Mouse (Mus musculus): ENCODE results near the gene Psmb3.
A peak's percentile ranks its signal among the peaks of the same experiment; 100 is the strongest.
"Not testable (repeated sequence)": the region's sequence is repeated elsewhere in the genome, so short reads cannot be mapped to it uniquely, and the experiment has no call there.

Gene Psmb3

DNA sequence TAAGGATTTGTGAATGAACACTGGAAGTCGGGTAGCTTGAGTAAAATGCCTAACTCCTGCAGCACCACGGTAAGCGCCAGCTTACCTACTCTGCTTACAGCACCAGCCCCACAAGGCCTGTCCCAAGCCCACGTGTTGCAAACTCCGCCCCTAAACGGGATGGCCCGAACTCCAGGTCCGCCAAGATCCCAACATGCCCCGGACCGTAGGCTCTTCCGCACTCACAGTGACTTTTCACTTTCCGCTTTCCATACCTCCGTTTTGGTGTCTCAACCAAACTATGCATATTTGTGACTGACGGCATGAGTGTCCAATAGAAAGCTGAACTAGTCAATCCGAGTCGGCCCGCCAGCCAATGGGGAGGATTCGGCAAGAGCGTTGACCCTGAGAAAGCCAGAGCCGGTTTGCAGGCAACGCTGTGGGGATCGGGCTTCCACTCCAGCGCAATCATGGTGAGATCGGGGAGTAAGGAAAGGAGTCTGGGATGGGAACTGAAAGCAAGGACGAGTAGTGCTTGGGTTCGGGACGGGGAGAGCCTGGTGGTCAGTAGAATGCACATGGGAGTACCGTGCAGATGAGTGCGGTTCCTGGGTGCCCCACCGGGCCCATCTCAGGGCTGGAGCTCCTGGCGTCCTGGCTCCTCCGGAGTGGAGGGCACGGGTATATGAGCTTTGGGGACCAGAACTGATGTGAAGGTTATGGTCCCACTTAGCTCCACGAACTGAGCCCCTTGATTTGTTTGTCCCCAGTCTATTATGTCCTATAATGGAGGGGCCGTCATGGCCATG is at the start of gene Psmb3:
TSS of gene Psmb3 (plus strand) at position 361 of the 788 bp plus-strand sequence.
- peak; percentile 96 to 98 for DNase-seq (ENCODE audit: low spot score in 2 of 2)

DNA sequence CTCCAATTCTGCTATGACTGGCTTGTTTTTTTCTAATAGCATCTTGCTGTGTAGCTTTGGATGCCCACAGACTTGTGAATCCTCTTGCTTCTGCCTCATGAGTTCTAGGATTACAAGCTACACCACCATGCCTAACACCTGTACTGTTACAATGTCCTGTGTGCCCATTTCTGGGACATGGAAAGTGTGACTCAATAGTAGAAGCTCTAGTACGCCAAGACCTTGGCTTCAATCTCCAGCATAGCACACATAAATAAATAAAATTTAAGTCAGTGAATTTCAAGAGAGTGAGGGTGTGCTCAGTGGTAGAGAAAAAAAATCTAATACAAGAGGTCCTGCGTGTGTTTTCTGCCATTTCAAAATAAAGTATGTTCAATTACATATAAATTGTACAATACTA is 49.0 kb upstream of the Psmb3 start:
- DNase-seq (ENCODE audit: low spot score in 2 of 2): no peak

DNA sequence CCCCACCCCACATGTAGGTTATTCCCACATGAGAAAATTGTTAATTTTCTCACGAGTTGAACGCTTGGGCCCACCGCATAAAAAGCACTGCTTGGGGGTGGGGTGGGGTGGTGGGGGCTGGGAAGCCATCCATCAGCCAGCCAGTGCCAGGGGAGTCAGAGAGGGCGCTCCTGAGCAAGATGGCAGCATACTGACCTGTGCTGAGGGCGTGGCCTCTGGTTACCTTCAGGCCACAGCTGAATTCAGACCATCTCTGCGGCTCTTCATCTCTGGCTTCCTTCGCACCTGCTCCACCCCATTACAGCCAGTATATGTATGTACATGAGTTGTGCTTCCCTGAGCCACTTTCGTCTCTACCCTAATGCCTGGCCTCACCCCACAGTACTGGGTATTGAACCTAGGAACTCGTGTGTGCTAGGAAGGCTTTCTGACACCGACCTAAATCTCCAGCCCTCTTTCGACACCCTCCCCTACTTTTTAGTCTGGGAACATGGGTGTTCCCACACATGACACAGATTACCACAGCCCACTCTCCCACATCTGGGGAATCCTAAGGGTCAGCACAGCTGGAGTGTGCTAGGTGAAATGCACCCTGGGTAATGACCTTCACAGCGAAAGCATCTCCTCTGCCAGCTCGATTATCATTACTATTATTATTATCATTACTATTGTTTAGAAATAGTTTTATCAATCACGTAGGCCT is 46.8 kb upstream of the Psmb3 start:
- no peak for DNase-seq (ENCODE audit: low spot score in 2 of 2)

DNA sequence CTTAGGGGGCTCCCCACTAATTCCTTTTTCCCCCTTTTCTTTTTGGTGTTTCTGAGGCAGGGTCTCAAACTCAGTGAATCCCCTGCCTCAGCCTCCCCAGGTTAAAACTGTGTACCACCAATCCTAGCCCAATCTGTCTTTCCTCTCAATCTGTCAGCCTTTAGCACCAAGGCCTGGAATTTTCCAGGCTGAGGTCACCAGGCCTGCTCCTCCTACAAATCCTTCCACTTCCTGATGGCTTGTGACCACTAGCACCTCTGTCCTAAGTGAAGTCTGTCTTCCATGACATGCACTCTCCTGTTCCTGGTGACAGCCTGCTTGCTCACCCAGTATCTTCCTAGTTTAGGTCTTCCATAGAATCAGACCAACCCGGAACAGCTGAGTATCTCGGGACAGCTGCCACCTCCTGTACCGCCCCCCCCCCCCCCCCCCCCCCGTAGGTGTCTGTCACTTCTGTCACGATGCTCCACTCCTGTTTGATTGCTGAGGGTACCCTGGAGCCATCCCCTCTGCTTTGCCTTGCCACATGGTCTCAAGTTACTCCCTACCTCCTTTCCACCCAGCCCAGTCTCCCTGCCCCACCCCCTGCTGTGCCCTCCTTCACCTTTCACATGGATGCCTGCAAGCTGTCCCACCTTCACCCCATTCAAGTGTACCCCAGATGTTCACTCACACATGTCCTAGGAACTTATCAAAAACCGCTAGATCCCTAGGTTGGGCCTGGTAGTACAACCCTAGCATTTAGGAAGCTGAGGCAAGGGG is 45.8 kb upstream of the Psmb3 start:
- DNase-seq (ENCODE audit: low spot score in 2 of 2): no peak

DNA sequence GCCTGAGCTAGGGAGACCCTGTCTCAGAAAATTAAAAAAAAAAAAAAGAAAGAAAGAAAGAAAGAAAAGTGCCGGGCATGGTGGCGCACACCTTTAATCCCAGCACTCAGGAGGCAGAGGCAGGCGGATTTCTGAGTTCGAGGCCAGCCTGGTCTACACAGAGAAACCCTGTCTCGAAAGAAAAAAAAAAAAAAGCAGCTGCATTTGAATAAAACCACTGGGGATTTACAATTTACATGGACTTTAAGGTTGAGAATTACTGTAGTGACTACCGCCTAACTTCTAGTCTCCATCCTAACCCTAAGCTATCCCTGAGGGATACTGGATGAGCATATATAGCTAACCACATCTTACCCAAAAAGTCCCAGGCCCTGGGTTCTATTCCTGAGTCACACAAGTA is 45.2 kb upstream of the Psmb3 start:
- DNase-seq (ENCODE audit: low spot score in 2 of 2): not testable (repeated sequence)

DNA sequence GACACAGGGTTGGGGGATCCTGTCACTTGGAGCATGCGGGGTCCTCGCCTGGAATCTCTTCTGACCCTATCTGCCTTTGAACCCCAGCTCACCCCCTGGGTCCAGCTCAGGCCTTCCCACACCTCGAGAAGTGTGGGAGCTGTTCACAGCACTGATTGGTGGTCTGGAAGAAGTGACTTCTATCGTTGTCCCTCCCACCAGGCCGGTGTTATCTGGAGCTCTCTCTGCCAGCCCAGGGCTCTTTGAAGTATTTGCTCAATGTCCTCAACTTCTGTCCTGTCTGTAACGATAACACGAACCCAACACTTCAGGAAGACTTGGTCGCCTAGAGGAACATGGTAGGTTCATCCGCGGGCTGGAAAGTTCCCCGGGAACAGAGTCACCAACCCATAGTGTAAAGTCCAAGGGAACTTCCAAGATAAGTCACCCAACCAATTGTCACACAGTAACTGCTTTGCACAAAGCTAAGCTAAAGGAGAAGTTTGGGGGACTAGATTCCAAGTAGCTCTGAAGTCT is 44.4 kb upstream of the Psmb3 start:
- no peak for DNase-seq (ENCODE audit: low spot score in 2 of 2)

DNA sequence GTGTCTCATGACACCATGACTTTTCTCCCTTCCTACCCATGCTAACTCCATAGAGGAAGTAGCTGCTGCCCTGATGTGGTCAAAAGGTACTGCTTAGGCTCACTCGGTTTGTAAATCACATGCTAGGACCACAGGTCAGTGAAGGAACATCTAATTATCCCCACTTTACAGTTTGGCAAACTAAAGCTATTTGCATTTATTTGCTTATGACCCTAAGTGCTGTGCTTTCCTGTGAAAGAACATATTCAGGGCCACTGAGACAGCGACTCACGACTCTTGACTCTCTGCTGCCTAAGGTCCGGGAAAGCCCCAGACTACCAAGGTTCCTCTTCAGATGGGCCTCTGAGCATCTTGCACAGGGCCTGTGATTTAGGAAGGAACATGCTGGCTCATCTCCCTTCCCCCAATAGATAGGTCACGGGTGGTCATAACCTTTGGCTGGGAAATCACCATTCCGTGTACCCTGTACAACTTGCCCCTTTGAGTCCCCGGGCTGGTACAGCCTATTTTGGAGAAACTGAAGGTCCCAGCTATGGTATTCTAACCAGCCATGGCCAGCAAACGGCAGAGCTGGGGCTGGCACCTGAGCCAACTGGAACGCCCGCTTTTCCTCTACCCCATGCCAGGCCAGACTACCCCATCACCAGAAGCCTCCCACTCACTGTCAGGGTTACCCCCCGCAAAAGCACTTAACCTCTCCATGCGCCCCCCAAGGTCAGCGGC is 43.8 kb upstream of the Psmb3 start:
- DNase-seq (ENCODE audit: low spot score in 2 of 2): peak; percentile 36 to 61

DNA sequence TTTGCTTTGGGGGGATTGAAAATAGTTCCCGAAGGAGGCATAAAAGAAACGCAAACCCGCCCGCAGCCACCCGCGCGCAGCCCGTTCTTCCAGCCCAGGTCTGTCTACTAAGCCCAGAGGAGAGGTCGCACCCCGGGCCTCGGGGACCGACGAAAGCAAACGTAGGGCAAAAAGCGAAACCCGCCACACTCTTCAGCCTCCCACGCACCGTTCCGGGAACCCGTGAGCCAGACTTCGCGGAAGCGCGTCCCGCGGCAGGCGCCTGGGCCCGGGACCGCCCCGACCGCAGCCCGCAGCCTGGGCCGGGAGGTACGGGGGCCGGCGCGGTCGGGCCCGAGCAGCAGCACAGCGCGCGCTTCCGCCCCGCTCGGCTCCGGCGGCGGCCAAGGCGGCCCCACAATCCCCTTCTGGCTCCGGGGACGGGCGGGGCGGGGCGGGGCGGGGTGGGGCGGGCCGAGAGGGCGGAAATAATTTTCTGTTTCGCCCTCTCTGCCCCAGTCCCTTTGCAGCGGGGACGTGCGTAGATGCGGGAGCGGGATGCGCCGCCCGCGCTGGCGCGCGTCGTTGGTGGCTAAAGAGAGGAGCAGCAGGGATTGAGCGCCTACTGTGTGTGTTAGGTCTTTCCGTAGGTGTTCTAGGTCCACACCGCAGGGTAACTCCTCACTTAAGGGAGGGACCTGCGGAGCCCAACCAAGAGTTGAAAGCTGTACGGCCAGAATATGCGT is 43.0 kb upstream of the Psmb3 start:
- peak; percentile 51 to 72 for DNase-seq (ENCODE audit: low spot score in 2 of 2)

DNA sequence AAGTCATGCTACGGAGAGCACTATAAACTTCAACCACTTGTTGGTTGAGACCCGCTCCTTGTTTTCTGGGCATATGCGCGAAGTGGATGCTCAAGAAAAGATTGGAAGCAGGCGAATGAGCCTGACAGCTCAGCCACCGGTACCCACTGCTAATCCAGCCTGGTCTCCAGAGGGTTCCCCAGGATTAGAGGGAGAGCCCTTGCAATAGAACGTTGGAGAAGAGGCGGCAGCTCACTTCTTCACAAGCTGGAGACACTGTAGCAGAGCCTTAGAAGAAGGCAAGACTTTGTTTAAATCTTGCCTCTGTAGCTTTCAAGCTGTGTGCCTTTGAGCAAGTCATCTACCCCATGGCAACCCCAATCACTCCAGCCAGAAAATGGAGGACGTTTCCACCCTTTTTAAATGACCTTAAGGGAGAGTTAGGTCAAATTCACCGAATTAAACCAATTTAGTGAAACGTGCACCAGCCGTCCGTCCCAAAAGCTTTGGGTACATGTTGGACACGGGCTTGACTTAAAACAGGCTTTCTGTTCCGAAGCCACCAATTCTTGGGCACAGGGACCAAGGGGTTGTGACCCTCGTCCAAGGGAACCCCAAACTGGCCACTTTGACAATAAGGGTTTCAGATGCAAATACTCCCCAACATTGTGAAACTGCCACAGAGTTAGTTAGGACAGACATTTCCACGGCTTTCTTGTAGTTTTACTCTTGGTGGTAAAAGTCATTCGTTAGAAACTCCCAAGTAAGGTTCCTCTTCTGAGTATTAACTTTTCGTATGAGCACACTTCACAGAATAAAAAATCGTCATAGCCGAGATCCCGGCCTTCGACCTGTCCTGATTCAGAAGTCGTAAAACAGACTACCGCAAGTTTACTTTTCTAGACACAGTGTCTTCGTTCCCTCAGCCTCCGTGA is 42.2 kb upstream of the Psmb3 start:
- no peak for DNase-seq (ENCODE audit: low spot score in 2 of 2)

DNA sequence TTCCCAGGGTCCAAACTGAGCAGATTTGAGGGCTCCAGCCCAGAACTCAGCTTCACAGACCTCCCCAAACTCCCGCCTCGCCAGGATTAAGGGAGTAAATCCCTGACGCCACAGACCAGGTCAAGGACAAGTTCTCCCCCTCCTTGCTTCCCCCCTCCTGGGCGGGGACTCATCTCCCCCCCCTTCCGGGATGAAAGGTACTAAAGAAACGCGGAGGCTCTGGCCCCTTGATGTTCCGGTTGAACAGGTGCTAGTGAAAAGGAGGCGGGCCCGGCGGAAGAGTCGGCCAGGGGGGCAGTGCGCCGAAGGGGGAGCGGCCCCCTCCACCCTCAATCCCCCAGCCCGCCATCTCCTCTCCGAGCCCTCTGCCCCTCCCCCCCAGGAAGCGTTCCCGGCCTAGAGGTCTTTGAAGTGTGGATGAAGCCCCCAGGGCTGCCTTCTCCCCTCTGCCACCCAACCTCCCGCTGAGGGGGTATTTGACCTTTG is 41.5 kb upstream of the Psmb3 start:
- peak in 1 of 2 experiments; percentile 52 for DNase-seq (ENCODE audit: low spot score in 2 of 2)

DNA sequence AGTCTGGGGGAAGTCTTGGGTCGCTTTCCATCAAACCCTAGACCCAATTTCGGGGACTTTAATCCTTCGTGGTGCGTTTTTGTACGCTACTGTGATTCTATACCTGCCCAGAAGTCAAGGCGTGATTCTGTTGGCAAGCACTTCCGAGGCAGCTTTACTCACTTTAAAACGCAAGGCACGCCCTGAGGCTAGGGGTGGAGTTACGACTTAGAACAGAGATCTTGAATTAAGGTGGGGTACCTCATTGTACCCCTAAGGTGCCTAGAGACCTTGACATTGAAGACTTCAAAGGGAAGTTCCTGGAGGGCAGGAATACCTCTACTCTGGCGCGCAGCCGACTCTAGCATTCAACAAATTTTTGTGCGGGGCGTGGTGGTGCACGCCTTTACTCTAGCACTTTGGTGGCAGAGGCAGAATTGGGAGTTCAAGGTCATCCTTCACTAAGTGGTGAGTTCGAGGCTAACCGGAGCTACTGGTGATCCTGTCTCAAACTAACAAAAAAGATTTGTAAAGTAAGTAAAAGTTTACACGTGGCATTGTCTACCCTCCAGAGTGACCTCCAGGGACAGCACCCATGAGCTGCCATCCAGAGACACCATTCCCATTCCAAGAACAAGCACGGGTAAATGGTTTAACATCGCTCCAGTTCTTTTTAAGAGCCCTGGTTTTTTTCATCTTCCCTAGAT is 40.8 kb upstream of the Psmb3 start:
- DNase-seq (ENCODE audit: low spot score in 2 of 2): peak in 1 of 2 experiments; percentile 49

DNA sequence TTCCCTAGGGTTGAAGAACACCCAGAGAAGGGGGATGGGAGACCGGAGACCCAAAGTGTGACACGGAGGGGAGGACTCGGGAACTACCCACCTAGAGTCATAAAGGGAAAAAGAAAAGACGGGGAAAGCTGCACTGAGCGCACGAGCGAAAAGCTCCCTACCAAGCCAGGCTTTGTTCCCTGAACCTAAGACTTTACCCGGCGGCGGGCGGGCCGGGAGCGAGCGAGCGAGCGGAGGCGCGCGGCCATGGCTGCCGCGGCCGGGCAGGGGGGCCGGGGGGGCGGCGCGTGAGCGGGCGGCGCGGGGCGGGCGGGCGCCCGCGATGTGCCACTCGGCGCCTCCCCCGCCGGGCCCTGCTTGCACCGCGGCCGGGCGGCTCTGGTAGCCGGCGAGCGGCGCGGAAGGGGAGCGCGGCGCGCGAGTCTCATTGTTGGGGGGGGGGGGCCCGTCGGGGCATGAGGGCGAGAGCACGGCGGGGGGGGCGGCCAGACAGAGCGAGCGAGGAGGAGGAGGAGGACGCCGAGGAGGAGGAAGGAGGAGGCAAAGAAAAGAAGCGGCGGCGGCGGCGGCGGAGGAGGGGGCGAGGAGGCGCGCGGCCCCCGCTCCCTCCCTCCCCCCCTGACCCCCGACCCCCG is 40.2 kb upstream of the Psmb3 start, which contains the start of gene Mllt6:
TSS of gene Mllt6 (plus strand) at position 522 of the 635 bp plus-strand sequence.
- DNase-seq (ENCODE audit: low spot score in 2 of 2): peak in 1 of 2 experiments; percentile 73

DNA sequence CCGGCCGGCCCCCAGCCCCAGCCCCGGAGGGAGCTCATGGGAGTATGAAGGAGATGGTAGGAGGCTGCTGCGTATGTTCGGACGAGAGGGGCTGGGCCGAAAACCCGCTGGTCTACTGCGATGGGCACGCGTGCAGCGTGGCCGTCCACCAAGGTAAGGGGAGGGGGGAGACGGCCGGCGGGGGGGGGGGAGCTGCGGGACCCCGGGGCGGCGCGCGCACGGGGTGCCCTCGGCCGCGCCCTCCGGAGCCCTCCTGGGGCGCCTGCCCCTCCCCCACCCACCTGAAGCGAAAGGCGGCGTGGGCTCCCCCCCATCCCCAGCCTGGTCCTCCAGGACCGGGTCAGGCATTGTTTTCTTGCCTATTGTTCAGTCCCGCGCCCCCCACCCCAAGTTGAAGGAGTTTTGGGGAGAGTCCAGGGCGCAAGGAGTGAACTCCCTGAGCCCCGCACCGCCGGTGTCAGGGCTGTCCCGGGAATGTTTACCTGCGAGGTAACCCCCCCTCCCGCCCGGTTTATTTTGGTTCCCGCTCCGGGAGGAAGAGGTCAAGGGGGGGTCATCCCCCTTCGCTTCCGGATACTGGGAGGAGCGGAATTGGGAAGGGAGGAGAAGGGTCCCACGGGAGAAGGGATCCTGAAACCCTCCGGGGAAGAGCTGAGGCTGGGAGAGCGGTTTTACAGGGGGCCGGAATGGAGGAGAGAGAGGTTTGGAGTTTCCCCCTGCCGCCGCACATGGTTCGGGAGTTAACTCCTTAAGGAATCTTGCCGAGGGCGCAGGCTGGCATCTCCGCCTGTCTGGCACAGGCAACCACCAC is 39.5 kb upstream of the Psmb3 start:
- peak in 1 of 2 experiments; percentile 52 for DNase-seq (ENCODE audit: low spot score in 2 of 2)

DNA sequence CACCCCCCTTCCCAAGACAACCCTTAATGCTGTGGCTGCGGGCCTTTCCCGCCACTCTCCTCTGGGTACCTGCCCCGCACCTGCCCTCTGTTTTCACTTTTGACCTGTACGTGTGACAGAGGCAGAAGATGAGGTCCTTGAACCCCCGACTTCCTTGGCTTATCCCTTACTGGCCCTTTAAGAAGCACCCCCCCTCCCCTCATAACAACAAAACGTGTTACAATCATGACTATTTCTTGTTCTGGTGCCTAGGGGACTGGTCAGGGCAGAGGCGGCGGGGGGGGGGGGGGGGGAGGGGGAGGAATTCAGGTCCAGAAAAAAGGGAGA is 38.9 kb upstream of the Psmb3 start:
- DNase-seq (ENCODE audit: low spot score in 2 of 2): no peak

DNA sequence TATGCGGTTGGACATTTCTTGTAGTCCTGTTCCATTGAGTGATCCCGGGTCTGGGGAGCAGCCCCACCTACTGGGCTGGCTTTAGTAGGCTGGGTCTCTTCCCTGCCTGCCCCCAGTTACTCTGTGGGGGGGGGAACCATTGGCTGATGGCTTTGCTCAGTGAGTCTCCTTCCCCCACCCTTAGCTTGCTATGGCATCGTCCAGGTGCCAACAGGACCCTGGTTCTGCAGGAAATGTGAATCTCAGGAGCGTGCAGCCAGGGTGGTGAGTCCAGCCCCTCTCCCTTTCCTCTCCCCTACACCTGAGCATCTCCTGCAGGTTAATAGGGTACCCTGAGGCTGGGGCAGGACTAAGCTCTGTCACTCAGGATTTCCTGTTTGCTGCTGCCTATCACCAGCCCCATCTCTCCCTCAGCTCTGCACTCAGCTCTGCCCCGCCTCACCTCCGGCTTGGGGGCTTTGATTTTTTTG is 38.4 kb upstream of the Psmb3 start:
- DNase-seq (ENCODE audit: low spot score in 2 of 2): no peak

DNA sequence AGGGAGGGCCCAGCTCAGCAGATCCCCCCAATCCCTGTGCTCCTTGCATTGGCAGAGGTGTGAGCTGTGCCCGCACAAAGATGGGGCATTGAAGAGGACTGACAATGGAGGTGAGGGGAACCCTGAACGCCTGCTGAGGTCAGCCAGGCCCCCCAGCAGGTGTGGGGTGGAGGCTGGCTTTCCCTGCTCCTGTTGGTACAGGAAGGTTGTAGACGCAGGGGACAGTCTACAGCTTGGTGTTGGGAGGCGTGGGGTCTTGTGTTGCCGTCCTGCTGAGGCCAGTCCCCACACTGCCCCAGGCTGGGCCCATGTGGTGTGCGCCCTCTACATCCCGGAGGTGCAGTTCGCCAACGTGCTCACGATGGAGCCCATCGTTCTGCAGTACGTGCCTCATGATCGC is 37.8 kb upstream of the Psmb3 start:
- no peak for DNase-seq (ENCODE audit: low spot score in 2 of 2)

DNA sequence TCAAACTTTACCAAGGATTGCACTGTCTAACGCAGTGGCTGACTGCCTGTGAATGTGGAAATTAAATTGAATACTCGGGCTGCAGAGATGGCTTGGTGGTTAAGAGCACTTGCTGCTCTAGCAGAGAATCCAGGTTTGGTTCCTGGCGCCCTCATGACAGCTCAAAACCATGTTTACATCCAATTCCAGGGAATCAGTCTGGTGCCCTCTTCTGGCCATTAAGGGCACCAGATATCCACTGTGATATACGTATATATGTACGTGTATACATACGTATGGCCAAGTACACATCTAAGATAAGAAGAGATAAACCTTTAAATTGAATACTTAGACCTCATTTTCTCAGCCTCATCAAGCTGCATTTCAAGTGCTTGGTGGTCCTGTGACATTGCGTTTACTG is 37.0 kb upstream of the Psmb3 start:
- no peak for DNase-seq (ENCODE audit: low spot score in 2 of 2)

DNA sequence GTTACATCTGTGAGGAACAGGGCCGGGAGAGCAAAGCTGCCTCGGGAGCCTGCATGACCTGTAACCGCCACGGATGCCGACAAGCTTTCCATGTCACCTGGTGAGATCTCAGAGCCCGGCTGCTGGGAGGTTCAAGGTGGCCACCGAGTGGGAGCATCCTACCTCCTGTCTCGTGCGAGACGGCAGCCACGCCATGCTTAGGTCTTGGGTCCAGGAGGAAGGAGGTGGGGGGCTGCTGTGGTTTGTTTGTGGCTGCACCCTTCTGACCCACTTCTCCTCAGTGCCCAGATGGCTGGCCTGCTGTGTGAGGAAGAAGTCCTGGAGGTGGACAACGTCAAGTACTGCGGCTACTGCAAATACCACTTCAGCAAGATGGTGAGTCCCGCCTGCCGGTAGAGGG is 36.4 kb upstream of the Psmb3 start:
- no peak for DNase-seq (ENCODE audit: low spot score in 2 of 2)
